Mouse (Mus musculus) lung, adult 2 months (tissue): Measurements from ENCODE around the gene Arhgap1.

Source experiments
- CTCF ChIP-seq: fragments of 200-500 bp; IDR thresholded peaks from 2 replicates; pipeline ENCODE4 v1.5.1; 2011; ENCODE audit warnings: mild to moderate bottlenecking, low read length, control low read depth; ENCODE audit not compliant: insufficient read depth
- POLR2A ChIP-seq: fragments of 200-500 bp; IDR thresholded peaks from 2 replicates; pipeline ENCODE4 v1.6.1; 2011; ENCODE audit warnings: low read depth, mild to moderate bottlenecking, control low read depth, low read length, borderline replicate concordance; ENCODE audit errors: extremely low read depth

GRCm38 (mm10) chr2:91631826-91632225 is 17.8 kb upstream of the Arhgap1 start:
- no peak for TF ChIP-seq CTCF
- TF ChIP-seq POLR2A = no peak
